Mouse (Mus musculus) heart, embryonic 10.5 days (tissue): ENCODE results near the gene Snx9. TPM values are rescaled to one million over a fixed set of nuclear protein-coding genes. Genes with fewer than 3 reads are reported as not detected.

Source experiments
- DNase-seq: peaks from one replicate; pipeline ENCODE4 v3.0.0-alpha.2; 2017; ENCODE audit warnings: low spot score
- H3K27ac ChIP-seq: fragments of 300-500 bp; sonication (generic); 2 replicates; pipeline ENCODE4 v1.5.1; 2016; ENCODE audit warnings: mild to moderate bottlenecking
- H3K27me3 ChIP-seq: fragments of 300-500 bp; sonication (generic); 2 replicates; pipeline ENCODE4 v1.6.1; 2016; ENCODE audit warnings: mild to moderate bottlenecking; ENCODE audit not compliant: poor library complexity, insufficient read depth, severe bottlenecking
- H3K36me3 ChIP-seq: fragments of 300-500 bp; sonication (generic); 2 replicates; pipeline ENCODE4 v1.6.1; 2016; ENCODE audit warnings: mild to moderate bottlenecking, moderate library complexity
- H3K4me1 ChIP-seq: fragments of 300-500 bp; sonication (generic); 2 replicates; pipeline ENCODE4 v1.6.1; 2016; ENCODE audit warnings: mild to moderate bottlenecking
- H3K4me3 ChIP-seq: fragments of 300-500 bp; sonication (generic); 2 replicates; pipeline ENCODE4 v1.5.1; 2016; ENCODE audit warnings: mild to moderate bottlenecking, moderate library complexity
- H3K9me3 ChIP-seq: fragments of 300-500 bp; sonication (generic); 2 replicates; pipeline ENCODE4 v1.6.1; 2016; ENCODE audit warnings: mild to moderate bottlenecking, moderate library complexity
- WGBS: fragments of 180-500 bp; shearing (Covaris S2); methylation state at CpG from one replicate; pipeline ENCODE4 v1.1.7; 2016; 5-methylcytosine and 5-hydroxymethylcytosine counted together
- polyA plus RNA-seq: library from polyadenylated mRNA; unstranded; fragments of >200 nt; fragmentation: Nextera tagmentation; extraction: Ambion mirVana; gene quantifications from 2 replicates; pipeline ENCODE4 v1.2.1, GENCODE M21; 2016

Gene Snx9
- polyA plus RNA-seq, 1 experiment from 2014 or later, result 26.5 TPM

GRCm38 (mm10) chr17:5899251-5899650, 58.1 kb downstream of the Snx9 start:
- 85% methylated on average over 6 of the region's 6 CpGs for WGBS
- Histone ChIP-seq H3K4me1 (peaks cover 12% of the 10 kb centered on the region; the same call in 1 of the 2 replicates), H3K9me3 (no peaks in the 10 kb centered on the region), H3K4me3 (no peak overlapping the region), H3K36me3 (peaks cover 42% of the 10 kb centered on the region), H3K27me3 (no peaks in the 10 kb centered on the region), H3K27ac (no peak overlapping the region)
- no peak for DNase-seq

GRCm38 (mm10) chr17:5901381-5901780, 60.3 kb downstream of the Snx9 start:
- no peaks in the 10 kb centered on the region for H3K9me3 ChIP-seq
- H3K4me1 ChIP-seq, result peaks cover 10% of the 10 kb centered on the region; the same call in 1 of the 2 replicates
- peaks cover 51% of the 10 kb centered on the region for H3K36me3 ChIP-seq
- no peak for DNase-seq
- no peaks in the 10 kb centered on the region for H3K27me3 ChIP-seq
- WGBS, result 75% methylated on average over 5 of the region's 5 CpGs
- H3K27ac ChIP-seq, result no peak overlapping the region
- no peak overlapping the region for H3K4me3 ChIP-seq

GRCm38 (mm10) chr17:5903630-5904301, 62.6 kb downstream of the Snx9 start:
- 0 out of 2 replicates have a peak, but pooled peaks cover 5% of the 10 kb centered on the region for H3K4me1 ChIP-seq
- 56% methylated on average over 6 of the region's 6 CpGs for WGBS
- peaks cover 71% of the 10 kb centered on the region for H3K36me3 ChIP-seq
- no peak for DNase-seq
- H3K27me3 ChIP-seq, result no peaks in the 10 kb centered on the region
- H3K27ac ChIP-seq, result 0 out of 2 replicates have a peak overlapping the region, but pooled peaks have one; percentile 22
- no peak overlapping the region for H3K4me3 ChIP-seq
- no peaks in the 10 kb centered on the region for H3K9me3 ChIP-seq

GRCm38 (mm10) chr17:5909681-5910080, 68.6 kb downstream of the Snx9 start:
- DNase-seq, result no peak
- Histone ChIP-seq H3K36me3 (peaks cover 57% of the 10 kb centered on the region), H3K9me3 (no peaks in the 10 kb centered on the region), H3K4me3 (no peak overlapping the region), H3K4me1 (no peaks in the 10 kb centered on the region), H3K27ac (no peak overlapping the region), H3K27me3 (no peaks in the 10 kb centered on the region)
- WGBS, result 96% methylated on average over 4 of the region's 4 CpGs

GRCm38 (mm10) chr17:5911591-5911990, 70.5 kb downstream of the Snx9 start:
- Histone ChIP-seq H3K4me3 (no peak overlapping the region), H3K4me1 (no peaks in the 10 kb centered on the region), H3K27me3 (no peaks in the 10 kb centered on the region), H3K9me3 (no peaks in the 10 kb centered on the region), H3K27ac (no peak overlapping the region), H3K36me3 (peaks cover 57% of the 10 kb centered on the region)
- WGBS, result 80% methylated on average over 12 of the region's 12 CpGs
- no peak for DNase-seq

- 85% methylated on average over 4 of the region's 4 CpGs for WGBS
Measured at GRCm38 (mm10) chr17:5912797-5913196, 71.7 kb downstream of the Snx9 start.

GRCm38 (mm10) chr17:5914217-5914616, 73.1 kb downstream of the Snx9 start:
- Histone ChIP-seq H3K27ac (no peak overlapping the region), H3K36me3 (peaks cover 53% of the 10 kb centered on the region), H3K4me3 (no peak overlapping the region), H3K4me1 (no peaks in the 10 kb centered on the region), H3K27me3 (no peaks in the 10 kb centered on the region), H3K9me3 (no peaks in the 10 kb centered on the region)
- no peak for DNase-seq
- 74% methylated on average over 5 of the region's 5 CpGs for WGBS

More at GRCm38 (mm10) chr17:5912797-5913196, 71.7 kb downstream of the Snx9 start:
- Histone ChIP-seq H3K27me3 (no peaks in the 10 kb centered on the region), H3K4me3 (no peak overlapping the region), H3K27ac (no peak overlapping the region), H3K36me3 (peaks cover 52% of the 10 kb centered on the region), H3K4me1 (no peaks in the 10 kb centered on the region), H3K9me3 (no peaks in the 10 kb centered on the region)
- no peak for DNase-seq

GRCm38 (mm10) chr17:5921954-5922353, 80.8 kb downstream of the Snx9 start:
- Histone ChIP-seq H3K4me3 (no peak overlapping the region), H3K36me3 (peaks cover 59% of the 10 kb centered on the region), H3K4me1 (peaks cover 18% of the 10 kb centered on the region), H3K9me3 (no peaks in the 10 kb centered on the region), H3K27me3 (no peaks in the 10 kb centered on the region), H3K27ac (no peak overlapping the region)
- no peak for DNase-seq
- WGBS, result 64% methylated on average over 8 of the region's 8 CpGs

GRCm38 (mm10) chr17:5923281-5923680, 82.2 kb downstream of the Snx9 start:
- Histone ChIP-seq H3K36me3 (peaks cover 65% of the 10 kb centered on the region), H3K27ac (no peak overlapping the region), H3K4me3 (no peak overlapping the region), H3K9me3 (no peaks in the 10 kb centered on the region), H3K27me3 (no peaks in the 10 kb centered on the region), H3K4me1 (peaks cover 18% of the 10 kb centered on the region)
- WGBS, result 63% methylated on average over 9 of the region's 9 CpGs
- no peak for DNase-seq

GRCm38 (mm10) chr17:5924238-5924637, 83.1 kb downstream of the Snx9 start:
- H3K4me3 ChIP-seq, result no peak overlapping the region
- no peak for DNase-seq
- H3K27me3 ChIP-seq, result no peaks in the 10 kb centered on the region
- H3K27ac ChIP-seq, result no peak overlapping the region
- peaks cover 64% of the 10 kb centered on the region for H3K36me3 ChIP-seq
- no peaks in the 10 kb centered on the region for H3K9me3 ChIP-seq
- WGBS, result 76% methylated on average over 8 of the region's 8 CpGs
- peaks cover 18% of the 10 kb centered on the region for H3K4me1 ChIP-seq

- peaks cover 65% of the 10 kb centered on the region for H3K36me3 ChIP-seq
- WGBS, result 79% methylated on average over 7 of the region's 7 CpGs
Measured at GRCm38 (mm10) chr17:5926710-5927109, 85.6 kb downstream of the Snx9 start.

GRCm38 (mm10) chr17:5929031-5929430, 87.9 kb downstream of the Snx9 start:
- 87% methylated on average over 6 of the region's 6 CpGs for WGBS
- DNase-seq, result no peak
- Histone ChIP-seq H3K4me3 (no peak overlapping the region), H3K36me3 (peaks cover 62% of the 10 kb centered on the region), H3K4me1 (no peaks in the 10 kb centered on the region), H3K27me3 (no peaks in the 10 kb centered on the region), H3K9me3 (no peaks in the 10 kb centered on the region), H3K27ac (no peak overlapping the region)

More at GRCm38 (mm10) chr17:5926710-5927109, 85.6 kb downstream of the Snx9 start:
- no peak for DNase-seq
- Histone ChIP-seq H3K4me1 (no peaks in the 10 kb centered on the region), H3K27ac (no peak overlapping the region), H3K27me3 (no peaks in the 10 kb centered on the region), H3K4me3 (no peak overlapping the region), H3K9me3 (no peaks in the 10 kb centered on the region)

GRCm38 (mm10) chr17:5932161-5932560, 91.0 kb downstream of the Snx9 start:
- H3K4me3 ChIP-seq, result no peak overlapping the region
- no peak for DNase-seq

More at GRCm38 (mm10) chr17:5932161-5932560, 91.0 kb downstream of the Snx9 start:
- H3K4me1 ChIP-seq, result peaks cover 11% of the 10 kb centered on the region
- no peaks in the 10 kb centered on the region for H3K27me3 ChIP-seq
- WGBS, result 80% methylated on average over 5 of the region's 5 CpGs
- H3K9me3 ChIP-seq, result no peaks in the 10 kb centered on the region
- H3K36me3 ChIP-seq, result peaks cover 43% of the 10 kb centered on the region
- H3K27ac ChIP-seq, result no peak overlapping the region
